In the genomic region with DNA sequence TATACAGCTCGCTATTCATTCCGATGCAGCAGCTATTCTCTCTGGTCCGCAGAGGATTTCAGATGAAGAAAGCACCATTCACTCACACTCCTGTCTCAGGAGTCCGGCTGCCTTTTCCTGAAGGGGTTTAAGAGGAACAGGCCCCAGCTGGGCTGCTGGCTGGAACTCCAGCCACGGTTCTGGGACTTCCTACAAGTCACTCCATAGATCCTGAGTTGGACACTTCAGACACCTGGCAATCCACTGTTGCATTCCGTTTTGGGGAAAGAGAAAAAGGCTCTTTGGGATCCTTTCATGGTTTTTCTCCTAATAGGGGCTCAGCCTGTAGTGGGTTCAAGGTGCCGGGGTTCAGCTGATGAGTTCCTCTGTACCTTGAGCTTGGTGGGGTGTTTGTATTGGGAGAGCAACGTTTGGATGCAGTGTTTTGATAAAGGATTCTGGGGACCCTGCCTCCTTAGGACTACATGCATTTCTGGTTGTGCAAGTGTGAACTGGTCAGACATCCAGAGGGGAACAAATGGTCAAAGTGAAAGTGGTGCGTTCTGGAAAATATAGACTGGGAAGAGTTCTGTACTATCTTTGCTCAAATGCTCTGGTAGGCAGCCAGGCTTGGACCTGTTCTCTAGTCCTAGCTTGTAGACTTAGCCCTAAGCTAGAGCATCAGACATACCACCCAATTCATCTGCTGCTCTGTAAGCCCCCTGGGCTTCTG, we compare ENCODE assay signal across 16 mouse cellular contexts. TPM values are rescaled to one million over a fixed set of nuclear protein-coding genes. Genes with fewer than 3 reads are reported as not detected.
A peak's percentile ranks its signal among the peaks of the same experiment; 100 is the strongest.
DNase-seq lines count a peak whose midpoint lies in the region; ATAC-seq lines count a peak whose summit lies in the region.
"Had no signal": no experiment of that assay in that cellular context is flagged by ENCODE, and none has a peak within 500 bp of the region (broad histone marks: within the 10 kb centered on the region; RNA-seq: fewer than 3 reads in every experiment).

No protein-coding gene starts in this region.

- DNase-seq in hindbrain, embryonic 10.5 days (ENCODE audit: low spot score): peak; percentile 43
- DNase-seq in hindbrain, embryonic 14.5 days (ENCODE audit: low spot score): no peak
- peak; percentile 49 for DNase-seq in midbrain, embryonic 10.5 days (ENCODE audit: low spot score)
- peak; percentile 35 for DNase-seq in embryo, embryonic 9.5 days (ENCODE audit: extremely low spot score)
- DNase-seq in urinary bladder, postnatal 14 days (ENCODE audit: low spot score): no peak
- DNase-seq: heart, postnatal 4 days; kidney, postnatal 14 days; liver; lung, postnatal 14 days had no signal

- H3K4me2 ChIP-seq in hindbrain, embryonic 14.5 days (replicated peaks): no peak overlapping the region
- no peak overlapping the region for H3K4me2 ChIP-seq in midbrain, embryonic 13.5 days (replicated peaks)
- H3K4me2 ChIP-seq in limb, embryonic 15.5 days: peak overlapping the region; percentile 59

- no peak overlapping the region for H3K27ac ChIP-seq in hindbrain, embryonic 10.5 days
- H3K27ac ChIP-seq in hindbrain, embryonic 14.5 days: no peak overlapping the region
- H3K27ac ChIP-seq in midbrain, embryonic 10.5 days (replicated peaks): no peak overlapping the region
- no peak overlapping the region for H3K27ac ChIP-seq in midbrain, embryonic 13.5 days
- H3K27ac ChIP-seq in limb, embryonic 15.5 days: peak overlapping the region; percentile 75
- H3K27ac ChIP-seq: heart, adult 2 months had no signal

- peaks cover 15% of the 10 kb centered on the region for H3K4me1 ChIP-seq in hindbrain, embryonic 10.5 days (replicated peaks)
- H3K4me1 ChIP-seq in hindbrain, embryonic 14.5 days (replicated peaks; ENCODE audit: control insufficient read depth, insufficient read depth, low read length): no peaks in the 10 kb centered on the region; the same call in 1 of the 2 replicates
- peaks cover 15% of the 10 kb centered on the region for H3K4me1 ChIP-seq in midbrain, embryonic 10.5 days
- H3K4me1 ChIP-seq in midbrain, embryonic 13.5 days (replicated peaks): peaks cover 6% of the 10 kb centered on the region; the same call in 1 of the 2 replicates
- H3K4me1 ChIP-seq in limb, embryonic 15.5 days: peaks cover 30% of the 10 kb centered on the region

- no peaks in the 10 kb centered on the region for H3K36me3 ChIP-seq in hindbrain, embryonic 10.5 days
- no peaks in the 10 kb centered on the region for H3K36me3 ChIP-seq in hindbrain, embryonic 14.5 days (replicated peaks; ENCODE audit: control insufficient read depth, insufficient read depth)
- H3K36me3 ChIP-seq in midbrain, embryonic 10.5 days: no peaks in the 10 kb centered on the region
- H3K36me3 ChIP-seq in midbrain, embryonic 13.5 days: no peaks in the 10 kb centered on the region
- H3K36me3 ChIP-seq in limb, embryonic 15.5 days: no peaks in the 10 kb centered on the region

- no peak overlapping the region for H3K9ac ChIP-seq in hindbrain, embryonic 14.5 days
- no peak overlapping the region for H3K9ac ChIP-seq in midbrain, embryonic 13.5 days (replicated peaks)
- H3K9ac ChIP-seq in limb, embryonic 15.5 days: no peak overlapping the region

- WGBS in hindbrain, embryonic 10.5 days: 3% methylated on average over 9 of the region's 9 CpGs
- WGBS in hindbrain, embryonic 14.5 days: 4% methylated on average over 9 of the region's 9 CpGs
- WGBS in midbrain, embryonic 10.5 days: 3% methylated on average over 9 of the region's 9 CpGs
- WGBS in midbrain, embryonic 13.5 days: 1% methylated on average over 9 of the region's 9 CpGs
- 13% methylated on average over 9 of the region's 9 CpGs for WGBS in limb, embryonic 15.5 days

- H3K27me3 ChIP-seq in hindbrain, embryonic 10.5 days (ENCODE audit: insufficient read depth, poor library complexity, severe bottlenecking): peaks cover 100% of the 10 kb centered on the region
- H3K27me3 ChIP-seq in hindbrain, embryonic 14.5 days (ENCODE audit: control insufficient read depth, insufficient read depth, low read length): peaks cover 92% of the 10 kb centered on the region
- H3K27me3 ChIP-seq in midbrain, embryonic 10.5 days (ENCODE audit: low read depth, poor library complexity, severe bottlenecking): peaks cover 100% of the 10 kb centered on the region
- peaks cover 99% of the 10 kb centered on the region for H3K27me3 ChIP-seq in midbrain, embryonic 13.5 days
- peaks cover 43% of the 10 kb centered on the region for H3K27me3 ChIP-seq in limb, embryonic 15.5 days

- no peaks in the 10 kb centered on the region for H3K9me3 ChIP-seq in hindbrain, embryonic 10.5 days
- no peaks in the 10 kb centered on the region for H3K9me3 ChIP-seq in hindbrain, embryonic 14.5 days (ENCODE audit: control insufficient read depth, low read length)
- no peaks in the 10 kb centered on the region for H3K9me3 ChIP-seq in midbrain, embryonic 10.5 days (replicated peaks)
- H3K9me3 ChIP-seq in midbrain, embryonic 13.5 days: no peaks in the 10 kb centered on the region
- H3K9me3 ChIP-seq in limb, embryonic 15.5 days: no peaks in the 10 kb centered on the region

- no peak for ATAC-seq in hindbrain, embryonic 14.5 days (ENCODE audit: low FRiP score)
- ATAC-seq in midbrain, embryonic 13.5 days: no peak
- ATAC-seq in limb, embryonic 15.5 days (ENCODE audit: insufficient number of reproducible peaks, low FRiP score, low TSS enrichment, low read depth): no peak
- ATAC-seq in CD4-positive, CD25-positive, alpha-beta regulatory T cell, adult 4 months: no peak

- no peak overlapping the region for H3K4me3 ChIP-seq in hindbrain, embryonic 10.5 days
- no peak overlapping the region for H3K4me3 ChIP-seq in hindbrain, embryonic 14.5 days (replicated peaks; ENCODE audit: low read length)
- H3K4me3 ChIP-seq in midbrain, embryonic 10.5 days: no peak overlapping the region
- no peak overlapping the region for H3K4me3 ChIP-seq in midbrain, embryonic 13.5 days (replicated peaks)
- H3K4me3 ChIP-seq in limb, embryonic 15.5 days: peak overlapping the region; percentile 69
- H3K4me3 ChIP-seq: heart, adult 2 months had no signal

RNA-seq across cellular contexts. Expression of a gene that starts 1.2 kb away (rescaled TPM):
- polyA plus RNA-seq in hindbrain, embryonic 10.5 days (2016; fragmentation: Nextera tagmentation; extraction: Ambion mirVana): not detected in 2 replicates
- not detected in 2 replicates for polyA plus RNA-seq in hindbrain, embryonic 14.5 days (2014; fragmentation: Nextera tagmentation; extraction: Ambion mirVana)
- not detected in 2 replicates for polyA plus RNA-seq in midbrain, embryonic 10.5 days (2016; fragmentation: Nextera tagmentation; extraction: Ambion mirVana)
- polyA plus RNA-seq in midbrain, embryonic 13.5 days (2015; fragmentation: Nextera tagmentation; extraction: Ambion mirVana): not detected in 2 replicates
- 11.0 and 17.4 TPM in 2 replicates for polyA plus RNA-seq in limb, embryonic 15.5 days (2015; fragmentation: Nextera tagmentation; extraction: Ambion mirVana)
- not detected for polyA plus RNA-seq in CD4-positive, CD25-positive, alpha-beta regulatory T cell, adult 4 months (2017; shearing (Covaris generic))
- polyA plus RNA-seq: frontal cortex, adult 2 months; heart, adult 2 months; spleen, adult 2 months; testis, adult 2 months had no signal

RNA-seq across cellular contexts. Expression of a gene that starts 16.3 kb away (rescaled TPM):
- polyA plus RNA-seq in hindbrain, embryonic 10.5 days (2016; fragmentation: Nextera tagmentation; extraction: Ambion mirVana): not detected in 2 replicates
- polyA plus RNA-seq in hindbrain, embryonic 14.5 days (2014; fragmentation: Nextera tagmentation; extraction: Ambion mirVana): not detected in 2 replicates
- not detected in 2 replicates for polyA plus RNA-seq in midbrain, embryonic 10.5 days (2016; fragmentation: Nextera tagmentation; extraction: Ambion mirVana)
- polyA plus RNA-seq in midbrain, embryonic 13.5 days (2015; fragmentation: Nextera tagmentation; extraction: Ambion mirVana): not detected in 2 replicates
- 23.3 and 33.4 TPM in 2 replicates for polyA plus RNA-seq in limb, embryonic 15.5 days (2015; fragmentation: Nextera tagmentation; extraction: Ambion mirVana)
- polyA plus RNA-seq in CD4-positive, CD25-positive, alpha-beta regulatory T cell, adult 4 months (2017; shearing (Covaris generic)): not detected
- polyA plus RNA-seq: heart, adult 2 months; spleen, adult 2 months; testis, adult 2 months had no signal

RNA-seq across cellular contexts. Expression of a gene that starts 21.3 kb away (rescaled TPM):
- not detected in 2 replicates for polyA plus RNA-seq in hindbrain, embryonic 10.5 days (2016; fragmentation: Nextera tagmentation; extraction: Ambion mirVana)
- 0.37 TPM in 1 of 2 replicates, not detected in the other for polyA plus RNA-seq in hindbrain, embryonic 14.5 days (2014; fragmentation: Nextera tagmentation; extraction: Ambion mirVana)
- 0.06 TPM in 1 of 2 replicates, not detected in the other for polyA plus RNA-seq in midbrain, embryonic 10.5 days (2016; fragmentation: Nextera tagmentation; extraction: Ambion mirVana)
- polyA plus RNA-seq in midbrain, embryonic 13.5 days (2015; fragmentation: Nextera tagmentation; extraction: Ambion mirVana): 0.30 TPM in 1 of 2 replicates, not detected in the other
- polyA plus RNA-seq in limb, embryonic 15.5 days (2015; fragmentation: Nextera tagmentation; extraction: Ambion mirVana): 86.8 and 108 TPM in 2 replicates
- polyA plus RNA-seq in CD4-positive, CD25-positive, alpha-beta regulatory T cell, adult 4 months (2017; shearing (Covaris generic)): not detected
- polyA plus RNA-seq: frontal cortex, adult 2 months; heart, adult 2 months; spleen, adult 2 months had no signal

RNA-seq across cellular contexts. Expression of a gene that starts 31.0 kb away (rescaled TPM):
- polyA plus RNA-seq in hindbrain, embryonic 10.5 days (2016; fragmentation: Nextera tagmentation; extraction: Ambion mirVana): not detected in 2 replicates
- 1.5 and 2.0 TPM in 2 replicates for polyA plus RNA-seq in hindbrain, embryonic 14.5 days (2014; fragmentation: Nextera tagmentation; extraction: Ambion mirVana)
- polyA plus RNA-seq in midbrain, embryonic 10.5 days (2016; fragmentation: Nextera tagmentation; extraction: Ambion mirVana): not detected in 2 replicates
- not detected in 2 replicates for polyA plus RNA-seq in midbrain, embryonic 13.5 days (2015; fragmentation: Nextera tagmentation; extraction: Ambion mirVana)
- polyA plus RNA-seq in limb, embryonic 15.5 days (2015; fragmentation: Nextera tagmentation; extraction: Ambion mirVana): 30.8 and 34.0 TPM in 2 replicates
- polyA plus RNA-seq in CD4-positive, CD25-positive, alpha-beta regulatory T cell, adult 4 months (2017; shearing (Covaris generic)): under 1 TPM in 1 of 2 experiments, not detected in 1; 0.17 TPM
- polyA plus RNA-seq: frontal cortex, adult 2 months had no signal

RNA-seq across cellular contexts. Expression of a gene that starts 40.3 kb away (rescaled TPM):
- not detected in 2 replicates for polyA plus RNA-seq in hindbrain, embryonic 10.5 days (2016; fragmentation: Nextera tagmentation; extraction: Ambion mirVana)
- 18.7 and 25.2 TPM in 2 replicates for polyA plus RNA-seq in hindbrain, embryonic 14.5 days (2014; fragmentation: Nextera tagmentation; extraction: Ambion mirVana)
- not detected in 2 replicates for polyA plus RNA-seq in midbrain, embryonic 10.5 days (2016; fragmentation: Nextera tagmentation; extraction: Ambion mirVana)
- polyA plus RNA-seq in midbrain, embryonic 13.5 days (2015; fragmentation: Nextera tagmentation; extraction: Ambion mirVana): not detected in 2 replicates
- 12.0 and 12.9 TPM in 2 replicates for polyA plus RNA-seq in limb, embryonic 15.5 days (2015; fragmentation: Nextera tagmentation; extraction: Ambion mirVana)
- polyA plus RNA-seq in CD4-positive, CD25-positive, alpha-beta regulatory T cell, adult 4 months (2017; shearing (Covaris generic)): not detected
- polyA plus RNA-seq: frontal cortex, adult 2 months had no signal

Comparison
In these comparisons a context has a peak if more than half of its experiments do, and no peak if none do; other contexts are left out.
1. DNase-seq: peak in hindbrain, embryonic 10.5 days (single experiment), midbrain, embryonic 10.5 days (single experiment) and embryo, embryonic 9.5 days (single experiment); none in hindbrain, embryonic 14.5 days (single experiment) and urinary bladder, postnatal 14 days (single experiment).
2. RNA of a gene that starts 1.2 kb away (polyA plus RNA-seq): 11.0 to 17.4 TPM in limb, embryonic 15.5 days; not detected in hindbrain, embryonic 10.5 days, not detected in hindbrain, embryonic 14.5 days, not detected in midbrain, embryonic 10.5 days, not detected in midbrain, embryonic 13.5 days and not detected in CD4-positive, CD25-positive, alpha-beta regulatory T cell, adult 4 months; every median in the first group is over 10 times any median in the second.
3. RNA of a gene that starts 16.3 kb away (polyA plus RNA-seq): 23.3 to 33.4 TPM in limb, embryonic 15.5 days; not detected in midbrain, embryonic 13.5 days, not detected in hindbrain, embryonic 10.5 days, not detected in hindbrain, embryonic 14.5 days, not detected in midbrain, embryonic 10.5 days and not detected in CD4-positive, CD25-positive, alpha-beta regulatory T cell, adult 4 months; every median in the first group is over 10 times any median in the second.
4. RNA of a gene that starts 21.3 kb away (polyA plus RNA-seq): 86.8 to 108 TPM in limb, embryonic 15.5 days; 0.37 TPM in hindbrain, embryonic 14.5 days, 0.06 TPM in midbrain, embryonic 10.5 days, not detected in hindbrain, embryonic 10.5 days, 0.30 TPM in midbrain, embryonic 13.5 days and not detected in CD4-positive, CD25-positive, alpha-beta regulatory T cell, adult 4 months; every median in the first group is over 10 times any median in the second.